Mouse (Mus musculus): ENCODE measurements around the gene Lmbr1l. TPM values are rescaled to one million over a fixed set of nuclear protein-coding genes. Genes with fewer than 3 reads are reported as not detected.

The Lmbr1l gene
- polyA plus RNA-seq, 1 experiment from 2014 or later: 5.5 TPM

DNA sequence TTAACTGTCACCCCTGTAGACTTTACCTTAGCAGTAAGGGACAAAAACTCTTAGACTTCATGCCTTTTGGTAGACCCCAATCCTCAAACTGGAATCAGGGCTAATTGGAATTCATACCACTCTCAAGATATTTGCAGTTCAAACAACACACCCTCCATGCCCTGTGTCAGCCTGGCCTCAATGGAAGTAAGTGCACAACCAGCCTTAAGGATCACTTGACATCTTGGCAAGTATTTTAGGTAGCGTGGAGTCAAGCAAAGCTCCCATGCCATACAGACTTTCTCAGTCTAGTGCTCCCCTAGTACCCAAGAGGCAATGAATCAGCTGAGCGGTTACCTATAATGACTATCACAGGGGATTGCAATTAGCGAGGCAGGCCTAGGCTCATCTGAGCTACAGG is 13.0 kb upstream of the Lmbr1l start:
- H3K9ac ChIP-seq (ENCODE audit: low read length): no peak overlapping the region
- ATAC-seq (replicated peaks; ENCODE audit: low FRiP score, low TSS enrichment, low read depth) (no peak), DNase-seq (ENCODE audit: low spot score) (no peak)
- H3K4me2 ChIP-seq (ENCODE audit: low read length): no peak overlapping the region
- H3K9me3 ChIP-seq (ENCODE audit: control insufficient read depth, low read length): no peaks in the 10 kb centered on the region
- peaks cover 14% of the 10 kb centered on the region for H3K36me3 ChIP-seq (ENCODE audit: control insufficient read depth, insufficient read depth, low read length)
- peaks cover 14% of the 10 kb centered on the region for H3K4me1 ChIP-seq (replicated peaks; ENCODE audit: control insufficient read depth, insufficient read depth, low read length)
- WGBS: 78% methylated on average over 3 of the region's 3 CpGs
- no peaks in the 10 kb centered on the region for H3K27me3 ChIP-seq (replicated peaks; ENCODE audit: control insufficient read depth, insufficient read depth, low read length)
- no peak overlapping the region for H3K4me3 ChIP-seq (ENCODE audit: low read depth, low read length)
- no peak overlapping the region for H3K27ac ChIP-seq (ENCODE audit: low read depth)

DNA sequence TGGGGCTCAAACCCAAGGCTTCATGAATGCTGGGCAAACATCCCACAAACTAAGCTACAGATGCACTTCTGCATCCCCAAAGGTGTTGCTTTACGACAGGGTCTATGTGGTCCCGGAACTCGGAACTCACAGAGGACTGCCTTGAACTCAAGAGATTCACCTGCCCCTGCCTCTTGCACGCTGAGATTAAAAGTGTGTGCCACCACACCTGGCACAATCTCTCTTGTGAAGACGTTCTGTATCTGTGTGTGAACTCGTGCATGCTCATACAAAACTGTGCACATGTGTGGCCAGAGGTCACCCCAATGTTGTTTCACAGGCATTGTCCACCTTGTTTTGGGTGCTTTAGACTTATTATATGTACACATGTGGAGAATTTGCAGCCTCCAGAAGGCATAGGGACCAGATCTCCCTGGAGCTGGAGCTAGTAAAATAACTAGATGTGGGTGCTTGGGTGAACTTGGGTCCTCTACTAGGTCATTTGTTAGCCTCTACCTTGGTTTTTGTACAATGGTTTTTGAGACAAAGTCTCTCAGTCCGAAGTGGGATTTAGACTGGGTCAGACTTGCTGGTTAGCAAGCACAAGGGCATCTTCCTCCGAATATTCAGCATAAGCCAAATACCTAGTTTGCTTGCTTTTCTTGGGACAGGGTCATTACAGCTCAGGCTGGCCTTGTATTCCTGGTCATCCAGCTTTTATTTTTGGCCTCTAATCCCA is 12.1 kb upstream of the Lmbr1l start:
- H3K27me3 ChIP-seq (replicated peaks; ENCODE audit: control insufficient read depth, insufficient read depth, low read length): no peaks in the 10 kb centered on the region
- H3K4me3 ChIP-seq (ENCODE audit: low read depth, low read length): no peak overlapping the region
- H3K9ac ChIP-seq (ENCODE audit: low read length): no peak overlapping the region
- no peak overlapping the region for H3K4me2 ChIP-seq (ENCODE audit: low read length)
- peaks cover 14% of the 10 kb centered on the region for H3K36me3 ChIP-seq (ENCODE audit: control insufficient read depth, insufficient read depth, low read length)
- no peaks in the 10 kb centered on the region for H3K9me3 ChIP-seq (ENCODE audit: control insufficient read depth, low read length)
- peaks cover 6% of the 10 kb centered on the region for H3K4me1 ChIP-seq (replicated peaks; ENCODE audit: control insufficient read depth, insufficient read depth, low read length)
- 49% methylated on average over 8 of the region's 8 CpGs for WGBS
- ATAC-seq (replicated peaks; ENCODE audit: low FRiP score, low TSS enrichment, low read depth) (no peak), DNase-seq (ENCODE audit: low spot score) (no peak)
- H3K27ac ChIP-seq (ENCODE audit: low read depth): no peak overlapping the region

GRCm38 (mm10) chr15:98928598-98929240 is 10.7 kb upstream of the Lmbr1l start:
- Histone ChIP-seq H3K4me3 (ENCODE audit: low read depth, low read length) (no peak overlapping the region), H3K36me3 (ENCODE audit: control insufficient read depth, insufficient read depth, low read length) (peaks cover 14% of the 10 kb centered on the region), H3K4me2 (ENCODE audit: low read length) (no peak overlapping the region), H3K27ac (ENCODE audit: low read depth) (no peak overlapping the region), H3K4me1 (replicated peaks; ENCODE audit: control insufficient read depth, insufficient read depth, low read length) (0 out of 2 replicates have a peak, but pooled peaks cover 4% of the 10 kb centered on the region), H3K9me3 (ENCODE audit: control insufficient read depth, low read length) (no peaks in the 10 kb centered on the region), H3K27me3 (replicated peaks; ENCODE audit: control insufficient read depth, insufficient read depth, low read length) (no peaks in the 10 kb centered on the region), H3K9ac (ENCODE audit: low read length) (no peak overlapping the region)
- WGBS: 13% methylated on average over 13 of the region's 13 CpGs
- ATAC-seq (replicated peaks; ENCODE audit: low FRiP score, low TSS enrichment, low read depth) (peak; percentile 54), DNase-seq (ENCODE audit: low spot score) (peak; percentile 76)

DNA sequence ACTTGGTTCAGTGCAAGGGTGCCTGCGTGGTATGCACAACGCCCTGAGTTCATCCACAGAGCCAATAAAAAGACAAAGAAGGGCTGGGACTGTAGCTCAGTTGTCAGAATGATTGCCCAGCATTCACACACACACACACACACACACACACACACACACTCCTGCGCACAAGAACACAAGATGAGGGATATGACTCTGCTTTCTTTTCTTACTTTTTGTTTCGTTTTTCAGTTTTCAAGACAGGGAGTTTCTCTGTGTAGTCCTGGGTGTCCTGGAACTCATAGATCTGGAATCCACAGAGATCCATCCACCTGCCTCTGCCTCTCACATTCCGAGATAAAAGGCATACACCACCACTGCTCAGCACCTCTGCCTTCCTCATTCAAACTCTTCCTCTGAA is 9.5 kb upstream of the Lmbr1l start:
- Histone ChIP-seq H3K27ac (ENCODE audit: low read depth) (no peak overlapping the region), H3K27me3 (replicated peaks; ENCODE audit: control insufficient read depth, insufficient read depth, low read length) (no peaks in the 10 kb centered on the region), H3K4me1 (replicated peaks; ENCODE audit: control insufficient read depth, insufficient read depth, low read length) (no peaks in the 10 kb centered on the region), H3K36me3 (ENCODE audit: control insufficient read depth, insufficient read depth, low read length) (peaks cover 10% of the 10 kb centered on the region), H3K9me3 (ENCODE audit: control insufficient read depth, low read length) (no peaks in the 10 kb centered on the region), H3K4me3 (ENCODE audit: low read depth, low read length) (no peak overlapping the region), H3K4me2 (ENCODE audit: low read length) (no peak overlapping the region), H3K9ac (ENCODE audit: low read length) (no peak overlapping the region)
- DNase-seq (ENCODE audit: low spot score) (no peak), ATAC-seq (replicated peaks; ENCODE audit: low FRiP score, low TSS enrichment, low read depth) (no peak)
- 82% methylated on average over 5 of the region's 5 CpGs for WGBS

DNA sequence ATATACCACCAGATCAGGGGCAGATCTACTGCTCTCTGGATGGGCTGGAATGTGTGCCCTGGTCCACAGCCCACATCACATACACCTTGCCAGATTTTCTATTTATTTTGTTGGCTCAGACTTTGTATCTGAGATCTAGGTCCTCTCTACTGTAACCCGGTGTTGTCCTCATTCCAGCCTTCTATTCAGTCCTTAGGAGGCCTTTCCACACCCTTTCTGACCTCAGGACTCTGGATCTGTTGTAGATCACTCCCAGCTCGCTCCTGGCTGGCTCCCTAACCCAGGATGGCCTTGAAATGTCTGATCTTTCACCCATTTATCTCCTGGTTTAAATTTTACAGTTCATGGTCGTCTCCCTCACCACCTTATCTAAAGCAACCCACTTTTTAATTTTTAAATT is 6.7 kb upstream of the Lmbr1l start:
- ATAC-seq (replicated peaks; ENCODE audit: low FRiP score, low TSS enrichment, low read depth) (no peak), DNase-seq (ENCODE audit: low spot score) (no peak)
- no peaks in the 10 kb centered on the region for H3K36me3 ChIP-seq (ENCODE audit: control insufficient read depth, insufficient read depth, low read length)
- no peak overlapping the region for H3K4me3 ChIP-seq (ENCODE audit: low read depth, low read length)
- H3K9me3 ChIP-seq (ENCODE audit: control insufficient read depth, low read length): no peaks in the 10 kb centered on the region
- no peak overlapping the region for H3K27ac ChIP-seq (ENCODE audit: low read depth)
- H3K9ac ChIP-seq (ENCODE audit: low read length): no peak overlapping the region
- H3K4me1 ChIP-seq (replicated peaks; ENCODE audit: control insufficient read depth, insufficient read depth, low read length): no peaks in the 10 kb centered on the region
- H3K4me2 ChIP-seq (ENCODE audit: low read length): no peak overlapping the region
- H3K27me3 ChIP-seq (replicated peaks; ENCODE audit: control insufficient read depth, insufficient read depth, low read length): no peaks in the 10 kb centered on the region
- WGBS: 63% methylated on average over 3 of the region's 3 CpGs

DNA sequence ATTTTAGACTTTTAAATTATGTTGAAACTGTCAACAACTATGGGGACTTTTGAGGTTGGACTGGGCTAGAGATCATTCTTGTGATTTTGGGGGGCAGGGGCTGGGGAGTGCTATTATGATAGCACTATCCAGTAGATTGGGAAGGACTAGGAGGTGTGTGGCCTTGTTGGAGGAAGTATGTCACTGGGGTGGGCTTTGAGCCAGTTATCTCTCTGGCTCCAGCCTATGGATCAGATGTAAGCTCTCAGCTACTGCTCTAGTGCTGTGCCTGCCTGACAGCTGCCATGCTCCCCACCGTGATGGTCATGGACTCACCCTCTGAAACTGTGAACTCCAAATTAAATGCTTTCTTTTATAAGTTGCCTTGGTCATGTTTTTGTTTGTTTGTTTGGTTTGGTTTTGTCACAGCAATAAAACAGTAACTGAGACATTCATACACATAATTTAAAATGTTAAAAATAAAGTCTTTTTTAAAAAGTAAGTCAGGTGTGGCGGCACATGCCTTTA is 5.1 kb upstream of the Lmbr1l start:
- 0 out of 2 replicates have a peak, but pooled peaks cover 5% of the 10 kb centered on the region for H3K4me1 ChIP-seq (replicated peaks; ENCODE audit: control insufficient read depth, insufficient read depth, low read length)
- H3K4me3 ChIP-seq (ENCODE audit: low read depth, low read length): no peak overlapping the region
- no peak for ATAC-seq (replicated peaks; ENCODE audit: low FRiP score, low TSS enrichment, low read depth)
- H3K27ac ChIP-seq (ENCODE audit: low read depth): no peak overlapping the region
- WGBS: 86% methylated on average over 2 of the region's 2 CpGs
- no peaks in the 10 kb centered on the region for H3K9me3 ChIP-seq (ENCODE audit: control insufficient read depth, low read length)
- no peak overlapping the region for H3K9ac ChIP-seq (ENCODE audit: low read length)
- DNase-seq (ENCODE audit: low spot score): no peak
- no peaks in the 10 kb centered on the region for H3K36me3 ChIP-seq (ENCODE audit: control insufficient read depth, insufficient read depth, low read length)
- H3K4me2 ChIP-seq (ENCODE audit: low read length): no peak overlapping the region
- H3K27me3 ChIP-seq (replicated peaks; ENCODE audit: control insufficient read depth, insufficient read depth, low read length): no peaks in the 10 kb centered on the region

DNA sequence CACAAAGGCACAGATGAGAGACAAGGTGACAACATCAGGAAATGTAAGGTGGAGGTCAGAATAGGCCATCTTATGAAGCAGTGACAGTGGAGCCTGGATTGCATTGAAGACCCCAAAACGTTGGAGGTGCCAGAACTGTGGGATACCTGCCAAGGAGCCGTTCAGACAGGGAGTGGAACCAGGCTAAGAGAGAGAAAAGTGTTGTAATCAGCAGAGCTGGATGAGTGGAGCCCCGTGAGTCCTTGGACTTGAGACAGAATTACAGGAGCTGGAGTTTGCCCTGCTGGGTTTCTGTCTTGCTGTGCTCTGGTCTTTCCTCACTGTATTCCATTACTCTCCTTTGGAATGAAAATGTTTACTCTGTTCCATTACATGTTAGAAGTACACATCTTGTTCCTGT is 4.5 kb upstream of the Lmbr1l start:
- Histone ChIP-seq H3K27ac (ENCODE audit: low read depth) (no peak overlapping the region), H3K4me2 (ENCODE audit: low read length) (no peak overlapping the region), H3K9ac (ENCODE audit: low read length) (no peak overlapping the region), H3K27me3 (replicated peaks; ENCODE audit: control insufficient read depth, insufficient read depth, low read length) (no peaks in the 10 kb centered on the region), H3K36me3 (ENCODE audit: control insufficient read depth, insufficient read depth, low read length) (no peaks in the 10 kb centered on the region), H3K4me1 (replicated peaks; ENCODE audit: control insufficient read depth, insufficient read depth, low read length) (0 out of 2 replicates have a peak, but pooled peaks cover 5% of the 10 kb centered on the region), H3K4me3 (ENCODE audit: low read depth, low read length) (no peak overlapping the region), H3K9me3 (ENCODE audit: control insufficient read depth, low read length) (no peaks in the 10 kb centered on the region)
- WGBS: 65% methylated on average over 3 of the region's 3 CpGs
- DNase-seq (ENCODE audit: low spot score) (no peak), ATAC-seq (replicated peaks; ENCODE audit: low FRiP score, low TSS enrichment, low read depth) (no peak)

GRCm38 (mm10) chr15:98921510-98921909 is 3.5 kb upstream of the Lmbr1l start:
- DNase-seq (ENCODE audit: low spot score) (no peak), ATAC-seq (replicated peaks; ENCODE audit: low FRiP score, low TSS enrichment, low read depth) (no peak)
- Histone ChIP-seq H3K9me3 (ENCODE audit: control insufficient read depth, low read length) (no peaks in the 10 kb centered on the region), H3K9ac (ENCODE audit: low read length) (no peak overlapping the region), H3K27me3 (replicated peaks; ENCODE audit: control insufficient read depth, insufficient read depth, low read length) (no peaks in the 10 kb centered on the region), H3K4me1 (replicated peaks; ENCODE audit: control insufficient read depth, insufficient read depth, low read length) (peaks cover 9% of the 10 kb centered on the region), H3K27ac (ENCODE audit: low read depth) (no peak overlapping the region), H3K4me2 (ENCODE audit: low read length) (no peak overlapping the region), H3K36me3 (ENCODE audit: control insufficient read depth, insufficient read depth, low read length) (no peaks in the 10 kb centered on the region), H3K4me3 (ENCODE audit: low read depth, low read length) (no peak overlapping the region)
- 91% methylated on average over 5 of the region's 5 CpGs for WGBS
